9 mouse cellular contexts compared by ENCODE assay signal in the genomic region with DNA sequence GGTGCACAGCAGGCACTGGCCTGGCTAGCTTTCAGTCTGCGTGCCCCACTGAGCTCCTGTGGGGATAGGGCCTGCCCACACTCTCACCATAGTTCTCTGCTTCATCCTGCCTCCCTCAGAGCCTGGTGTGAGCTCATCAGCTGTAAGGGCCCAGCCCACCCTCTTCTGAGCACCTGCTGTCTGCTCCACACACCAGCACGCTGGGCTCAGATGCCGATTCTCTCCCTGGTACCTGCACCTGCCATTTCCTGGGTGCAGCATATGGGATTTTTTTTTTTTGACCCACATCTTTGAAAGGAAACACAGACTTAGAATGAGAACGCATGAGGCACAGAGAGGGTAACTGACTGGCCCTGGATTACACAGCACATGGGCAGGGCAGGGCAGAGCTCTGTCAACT. TPM values are rescaled to one million over a fixed set of nuclear protein-coding genes. Genes with fewer than 3 reads are reported as not detected.
DNase-seq lines count a peak whose midpoint lies in the region; ATAC-seq and TF ChIP-seq lines count a peak whose summit lies in the region.
"Had no signal": no experiment of that assay in that cellular context is flagged by ENCODE, and none has a peak within 500 bp of the region (broad histone marks: within the 10 kb centered on the region; RNA-seq: fewer than 3 reads in every experiment).

No protein-coding gene starts in this region.

- H3K9ac ChIP-seq in forebrain, embryonic 15.5 days (replicated peaks), result no peak overlapping the region
- no peak overlapping the region for H3K9ac ChIP-seq in stomach, embryonic 14.5 days (replicated peaks; ENCODE audit: low read depth, low read length)
- no peak overlapping the region for H3K9ac ChIP-seq in midbrain, postnatal 0 days (replicated peaks; ENCODE audit: low read length, poor library complexity, severe bottlenecking)
- H3K9ac ChIP-seq: hindbrain, embryonic 12.5 days had no signal

- H3K4me1 ChIP-seq in bone marrow macrophage, adult 2 months (ENCODE audit: control insufficient read depth, insufficient read depth, low read length), result peaks cover 51% of the 10 kb centered on the region
- H3K4me1 ChIP-seq in forebrain, embryonic 15.5 days, result peaks cover 41% of the 10 kb centered on the region
- H3K4me1 ChIP-seq in stomach, embryonic 14.5 days (ENCODE audit: control insufficient read depth, insufficient read depth, low read length), result peaks cover 52% of the 10 kb centered on the region
- H3K4me1 ChIP-seq in midbrain, postnatal 0 days (ENCODE audit: insufficient read depth, low read length), result 0 out of 2 replicates have a peak, but pooled peaks cover 9% of the 10 kb centered on the region

- H3K9me3 ChIP-seq in forebrain, embryonic 15.5 days, result no peaks in the 10 kb centered on the region
- no peaks in the 10 kb centered on the region for H3K9me3 ChIP-seq in stomach, embryonic 14.5 days (ENCODE audit: control insufficient read depth, low read depth, low read length)
- H3K9me3 ChIP-seq in midbrain, postnatal 0 days (ENCODE audit: low read length), result no peaks in the 10 kb centered on the region
- H3K9me3 ChIP-seq: hindbrain, embryonic 12.5 days had no signal

- no peak for ATAC-seq in forebrain, embryonic 15.5 days (replicated peaks)
- no peak for ATAC-seq in stomach, embryonic 14.5 days (ENCODE audit: insufficient number of reproducible peaks, insufficient read depth, low FRiP score, low read depth)
- ATAC-seq in midbrain, postnatal 0 days (ENCODE audit: low FRiP score), result no peak

- peak in 1 of 2 experiments; percentile 53 for DNase-seq in left cerebral cortex, adult 2 months (ENCODE audit: extremely low spot score in 1 of 2, low spot score in 2 of 2)
- no peak for DNase-seq in left cerebral cortex, postnatal 10 days (ENCODE audit: extremely low spot score in 1 of 2, low spot score in 2 of 2)
- DNase-seq in midbrain, postnatal 0 days (ENCODE audit: low spot score), result no peak
- no peak for DNase-seq in adrenal gland, adult 8-10 months

- no peaks in the 10 kb centered on the region for H3K36me3 ChIP-seq in forebrain, embryonic 15.5 days
- H3K36me3 ChIP-seq in stomach, embryonic 14.5 days (ENCODE audit: control insufficient read depth, insufficient read depth, low read length), result no peaks in the 10 kb centered on the region
- no peaks in the 10 kb centered on the region for H3K36me3 ChIP-seq in midbrain, postnatal 0 days (ENCODE audit: insufficient read depth, low read length)
- H3K36me3 ChIP-seq: hindbrain, embryonic 12.5 days had no signal

- no peak for TF ChIP-seq CTCF in left cerebral cortex, adult 2 months (IDR thresholded peaks at IDR 0.05)
- no peak for TF ChIP-seq CTCF in bone marrow macrophage, adult 2 months (IDR thresholded peaks at IDR 0.05; ENCODE audit: low read depth, low read length)
- TF ChIP-seq CTCF in midbrain, postnatal 0 days (IDR thresholded peaks at IDR 0.05), result no peak

- TF ChIP-seq POLR2A in bone marrow macrophage, adult 2 months (IDR thresholded peaks at IDR 0.05; ENCODE audit: borderline replicate concordance, low read depth, low read length), result no peak

- H3K27ac ChIP-seq in left cerebral cortex, adult 2 months, result peak overlapping the region; percentile 80
- H3K27ac ChIP-seq in bone marrow macrophage, adult 2 months (ENCODE audit: insufficient read depth, low read depth, low read length), result peak overlapping the region; percentile 16
- no peak overlapping the region for H3K27ac ChIP-seq in forebrain, embryonic 15.5 days (replicated peaks)
- H3K27ac ChIP-seq in stomach, embryonic 14.5 days (ENCODE audit: low read length), result no peak overlapping the region
- H3K27ac ChIP-seq in midbrain, postnatal 0 days (ENCODE audit: low read depth, low read length), result no peak overlapping the region
- H3K27ac ChIP-seq: hindbrain, embryonic 12.5 days had no signal

- WGBS in forebrain, embryonic 15.5 days, result 43% methylated on average over 4 of the region's 4 CpGs
- 73% methylated on average over 4 of the region's 4 CpGs for WGBS in stomach, embryonic 14.5 days
- WGBS in midbrain, postnatal 0 days, result 64% methylated on average over 4 of the region's 4 CpGs

- no peak overlapping the region for H3K4me3 ChIP-seq in left cerebral cortex, adult 2 months
- peak overlapping the region; percentile 1; the same call in 1 of the 2 replicates for H3K4me3 ChIP-seq in bone marrow macrophage, adult 2 months (ENCODE audit: insufficient read depth, low read length)
- H3K4me3 ChIP-seq in forebrain, embryonic 15.5 days, result no peak overlapping the region
- peak overlapping the region; percentile 1; the same call in 1 of the 2 replicates for H3K4me3 ChIP-seq in stomach, embryonic 14.5 days (ENCODE audit: low read depth, low read length)
- no peak overlapping the region for H3K4me3 ChIP-seq in midbrain, postnatal 0 days (ENCODE audit: low read depth, low read length)
- H3K4me3 ChIP-seq: hindbrain, embryonic 12.5 days had no signal

- peak overlapping the region; percentile 67; the same call in 1 of the 2 replicates for H3K4me2 ChIP-seq in forebrain, embryonic 15.5 days (replicated peaks)
- H3K4me2 ChIP-seq in stomach, embryonic 14.5 days (replicated peaks; ENCODE audit: low read depth, low read length), result peak overlapping the region; percentile 88; the same call in 1 of the 2 replicates
- no peak overlapping the region for H3K4me2 ChIP-seq in midbrain, postnatal 0 days (ENCODE audit: low read depth, low read length, poor library complexity, severe bottlenecking)

- intact Hi-C loops in left cerebral cortex, adult 2 months (cut with DNase I), result loop anchor here (5.0 kb wide), 1 partner anchor 137 kb away; a partner anchor contains a TSS
- intact Hi-C loops in left cerebral cortex, postnatal 10 days (cut with DNase I), result loop anchor here (5.0 kb wide), 1 partner anchor 137 kb away; a partner anchor contains a TSS

- peaks cover 23% of the 10 kb centered on the region for H3K27me3 ChIP-seq in forebrain, embryonic 15.5 days
- peaks cover 8% of the 10 kb centered on the region; the same call in 1 of the 2 replicates for H3K27me3 ChIP-seq in stomach, embryonic 14.5 days (ENCODE audit: control insufficient read depth, insufficient read depth, low read length)
- H3K27me3 ChIP-seq in midbrain, postnatal 0 days (ENCODE audit: insufficient read depth, low read length), result peaks cover 41% of the 10 kb centered on the region

RNA-seq across cellular contexts. Expression of a gene that starts 5.2 kb away (rescaled TPM):
- total RNA-seq in left cerebral cortex, adult 2 months (2021), result 100 to 1,000 TPM; 127 to 131 TPM
- 100 to 1,000 TPM; 183 to 194 TPM for total RNA-seq in left cerebral cortex, postnatal 10 days (2021)
- polyA plus RNA-seq in bone marrow macrophage, adult 2 months (2012; ENCODE audit: insufficient read depth, insufficient read length, missing spikeins), result 205 and 222 TPM in 2 replicates
- 13.5 and 21.4 TPM in 2 replicates for polyA plus RNA-seq in forebrain, embryonic 15.5 days (2015; fragmentation: Nextera tagmentation; extraction: Ambion mirVana)
- 43.1 and 44.5 TPM in 2 replicates for polyA plus RNA-seq in stomach, embryonic 14.5 days (2014; fragmentation: Nextera tagmentation; extraction: Ambion mirVana)
- total RNA-seq in midbrain, postnatal 0 days (2014; rRNA removed), result 14.9 and 17.3 TPM in 2 replicates
- polyA plus RNA-seq in midbrain, postnatal 0 days (2015; fragmentation: Nextera tagmentation; extraction: Ambion mirVana), result 2.8 and 4.4 TPM in 2 replicates
- total RNA-seq in adrenal gland, adult 8-10 months (2022), result 100 to 1,000 TPM; 176 to 243 (median 208) TPM

RNA-seq across cellular contexts. Expression of a gene that starts 44.9 kb away (rescaled TPM):
- total RNA-seq in left cerebral cortex, adult 2 months (2021), result not detected
- total RNA-seq in left cerebral cortex, postnatal 10 days (2021), result not detected
- polyA plus RNA-seq in bone marrow macrophage, adult 2 months (2012; ENCODE audit: insufficient read depth, insufficient read length, missing spikeins), result not detected in 2 replicates
- polyA plus RNA-seq in forebrain, embryonic 15.5 days (2015; fragmentation: Nextera tagmentation; extraction: Ambion mirVana), result not detected in 2 replicates
- not detected in 2 replicates for polyA plus RNA-seq in stomach, embryonic 14.5 days (2014; fragmentation: Nextera tagmentation; extraction: Ambion mirVana)
- not detected in 2 replicates for total RNA-seq in midbrain, postnatal 0 days (2014; rRNA removed)
- polyA plus RNA-seq in midbrain, postnatal 0 days (2015; fragmentation: Nextera tagmentation; extraction: Ambion mirVana), result not detected in 2 replicates
- under 1 TPM in 1 of 4 experiments, not detected in 3; 0.40 TPM for total RNA-seq in adrenal gland, adult 8-10 months (2022)
- total RNA-seq: adrenal gland, postnatal 4 days had no signal
- polyA plus RNA-seq: hindbrain, embryonic 12.5 days had no signal

RNA-seq across cellular contexts. Expression of a gene that starts 58.1 kb away (rescaled TPM):
- total RNA-seq in left cerebral cortex, adult 2 months (2021), result under 1 TPM; 0.56 to 0.79 TPM
- total RNA-seq in left cerebral cortex, postnatal 10 days (2021), result under 1 TPM; 0.36 to 0.49 TPM
- not detected in 2 replicates for polyA plus RNA-seq in bone marrow macrophage, adult 2 months (2012; ENCODE audit: insufficient read depth, insufficient read length, missing spikeins)
- polyA plus RNA-seq in forebrain, embryonic 15.5 days (2015; fragmentation: Nextera tagmentation; extraction: Ambion mirVana), result 0.09 and 0.19 TPM in 2 replicates
- 0.25 TPM in 1 of 2 replicates, not detected in the other for polyA plus RNA-seq in stomach, embryonic 14.5 days (2014; fragmentation: Nextera tagmentation; extraction: Ambion mirVana)
- total RNA-seq in midbrain, postnatal 0 days (2014; rRNA removed), result 0.11 TPM in 1 of 2 replicates, not detected in the other
- 0.12 and 0.39 TPM in 2 replicates for polyA plus RNA-seq in midbrain, postnatal 0 days (2015; fragmentation: Nextera tagmentation; extraction: Ambion mirVana)
- 1 to 10 TPM in 3 of 4 experiments, under 1 TPM in 1; 0.52 to 1.9 (median 1.2) TPM for total RNA-seq in adrenal gland, adult 8-10 months (2022)

Comparison
In these comparisons a context has a peak if more than half of its experiments do, and no peak if none do; other contexts are left out.
1. H3K27ac ChIP-seq: peak in left cerebral cortex, adult 2 months (single experiment) and bone marrow macrophage, adult 2 months (single experiment); none in forebrain, embryonic 15.5 days (single experiment), stomach, embryonic 14.5 days (single experiment) and midbrain, postnatal 0 days (single experiment).
2. H3K4me3 ChIP-seq: peak in bone marrow macrophage, adult 2 months (single experiment) and stomach, embryonic 14.5 days (single experiment); none in left cerebral cortex, adult 2 months (single experiment), forebrain, embryonic 15.5 days (single experiment) and midbrain, postnatal 0 days (single experiment).